Mouse (Mus musculus) embryonic fibroblast, embryonic 13.5 days (primary cell): ENCODE measurements around the gene Pcdh8.

ENCODE experiments used
- CTCF ChIP-seq: IDR thresholded peaks from 2 replicates; pipeline ENCODE4 v1.5.1; 2011; ENCODE audit warnings: mild to moderate bottlenecking, control low read depth, low read length, moderate library complexity, borderline replicate concordance; ENCODE audit not compliant: insufficient read depth
- POLR2A ChIP-seq: IDR thresholded peaks from 2 replicates; pipeline ENCODE4 v1.6.1; 2011; ENCODE audit warnings: low read depth, mild to moderate bottlenecking, control low read depth, low read length, moderate library complexity

DNA sequence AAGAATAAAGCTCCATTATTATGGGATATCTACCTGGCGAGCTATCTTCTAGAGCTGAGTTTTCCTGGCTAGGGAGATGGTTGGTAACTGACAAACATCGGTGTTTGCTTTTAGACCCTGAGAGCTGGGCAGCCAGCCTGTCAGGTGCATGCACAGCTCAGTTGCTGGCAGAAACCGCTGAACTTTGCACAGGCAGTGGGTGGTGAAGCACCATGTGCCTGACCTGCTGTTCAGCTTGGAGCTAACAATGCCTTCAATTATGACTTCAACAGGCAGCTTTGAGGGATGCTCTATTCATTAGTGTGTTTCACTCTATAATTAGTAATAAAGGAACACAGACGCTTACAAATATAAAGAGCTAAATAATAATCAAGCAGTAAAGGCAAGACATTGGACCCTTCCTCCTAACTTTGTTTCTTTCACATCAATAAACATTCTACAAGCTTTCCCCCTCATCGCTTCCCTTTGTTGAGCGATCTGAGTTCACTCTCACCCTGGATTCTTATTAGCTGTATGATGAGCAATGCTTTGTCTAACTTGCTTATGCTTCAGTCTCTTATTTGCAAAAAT, 5.8 kb downstream of the Pcdh8 start:
- TF ChIP-seq CTCF (no peak), POLR2A (no peak)
